Mouse (Mus musculus) liver, postnatal 0 days (tissue): ENCODE data around the gene Sdk1. TPM values are rescaled to one million over a fixed set of nuclear protein-coding genes. Genes with fewer than 3 reads are reported as not detected.

ENCODE experiments used
- ATAC-seq: fragments of 200-750 bp; cut with Nextera tagmentation; 2 replicates; pipeline ENCODE4 v1.8.0; 2017; ENCODE audit warnings: mild to moderate bottlenecking, moderate library complexity
- DNase-seq: peaks from one replicate; pipeline ENCODE4 v3.0.0-alpha.2; 2016
- H3K27ac ChIP-seq: fragments of 300-500 bp; sonication (generic); 2 replicates; pipeline ENCODE4 v1.5.1; 2014; ENCODE audit warnings: antibody characterized with exemption, moderate library complexity, mild to moderate bottlenecking, low read depth
- H3K27me3 ChIP-seq: fragments of 300-500 bp; sonication (generic); 2 replicates; pipeline ENCODE4 v1.6.1; 2014; ENCODE audit warnings: low read length, control low read depth, mixed read lengths; ENCODE audit not compliant: insufficient read depth
- H3K36me3 ChIP-seq: fragments of 300-500 bp; sonication (generic); replicated peaks from 2 replicates; pipeline ENCODE4 v1.6.1; 2014; ENCODE audit warnings: mild to moderate bottlenecking, control low read depth, low read length, moderate library complexity, mixed read lengths; ENCODE audit not compliant: insufficient read depth
- H3K4me1 ChIP-seq: fragments of 300-500 bp; sonication (generic); 2 replicates; pipeline ENCODE4 v1.6.1; 2014; ENCODE audit warnings: antibody characterized with exemption, mild to moderate bottlenecking, control low read depth; ENCODE audit not compliant: insufficient read depth
- H3K4me2 ChIP-seq: fragments of 300-500 bp; sonication (generic); 2 replicates; pipeline ENCODE4 v1.6.1; 2014; ENCODE audit warnings: low read depth, mild to moderate bottlenecking, low read length, moderate library complexity, mixed read lengths
- H3K4me3 ChIP-seq: fragments of 300-500 bp; sonication (generic); 2 replicates; pipeline ENCODE4 v1.5.1; 2014; ENCODE audit warnings: low read depth, low read length
- H3K9ac ChIP-seq: fragments of 300-500 bp; sonication (generic); replicated peaks from 2 replicates; pipeline ENCODE4 v1.6.1; 2014; ENCODE audit warnings: mild to moderate bottlenecking, moderate library complexity
- H3K9me3 ChIP-seq: fragments of 300-500 bp; sonication (generic); 2 replicates; pipeline ENCODE4 v1.6.1; 2016; ENCODE audit warnings: mild to moderate bottlenecking, control low read depth, low read length, mixed read lengths
- CTCF ChIP-seq: sonication (generic); IDR thresholded peaks from 2 replicates; pipeline ENCODE4 v1.5.1; 2016; ENCODE audit warnings: antibody characterized with exemption, low read depth
- EP300 ChIP-seq: IDR thresholded peaks from 2 replicates; pipeline ENCODE4 v1.6.1; 2016; ENCODE audit warnings: antibody characterized with exemption, low read depth, mild to moderate bottlenecking
- WGBS: fragments of 180-500 bp; shearing (Covaris S2); extraction: QIAGEN DNeasy Blood & Tissue Kit; methylation state at CpG from one replicate; pipeline ENCODE4 v1.1.7; 2014; ENCODE audit not compliant: insufficient replicate concordance; 5-methylcytosine and 5-hydroxymethylcytosine counted together
- polyA plus RNA-seq: library from polyadenylated mRNA; unstranded; fragments of >200 nt; fragmentation: Nextera tagmentation; extraction: Ambion mirVana; gene quantifications from 2 replicates; pipeline ENCODE4 v1.2.1, GENCODE M21; 2015

The Sdk1 gene
- polyA plus RNA-seq, 1 experiment from 2014 or later, result 0.06 TPM

DNA sequence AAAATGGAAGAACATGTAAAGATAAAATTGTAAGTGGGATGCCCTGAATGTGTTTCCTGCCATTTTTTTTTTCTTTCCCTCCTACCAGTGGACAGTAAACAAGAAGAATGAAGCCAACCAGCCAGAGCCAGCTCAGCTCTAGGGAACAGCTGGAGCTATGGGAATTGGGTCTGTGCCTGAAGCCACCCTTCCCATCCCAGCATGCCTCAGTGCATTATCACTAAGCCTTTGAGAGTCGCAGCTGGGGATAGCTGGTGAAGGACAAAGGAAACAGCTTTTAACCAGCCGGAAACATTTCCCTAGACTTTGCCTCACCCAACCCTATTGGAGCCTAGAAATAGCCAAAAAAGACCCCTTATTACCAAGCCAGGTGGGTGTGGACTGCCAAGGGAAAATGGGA is 675.7 kb downstream of the Sdk1 start:
- Histone ChIP-seq H3K36me3 (no peaks in the 10 kb centered on the region), H3K27ac (no peak overlapping the region), H3K4me1 (no peaks in the 10 kb centered on the region), H3K4me2 (no peak overlapping the region), H3K9ac (no peak overlapping the region), H3K4me3 (no peak overlapping the region), H3K9me3 (no peaks in the 10 kb centered on the region), H3K27me3 (no peaks in the 10 kb centered on the region)
- no peak for TF ChIP-seq CTCF
- no peak for TF ChIP-seq EP300
- 79% methylated on average over 2 of the region's 2 CpGs for WGBS
- ATAC-seq (no peak), DNase-seq (no peak)

DNA sequence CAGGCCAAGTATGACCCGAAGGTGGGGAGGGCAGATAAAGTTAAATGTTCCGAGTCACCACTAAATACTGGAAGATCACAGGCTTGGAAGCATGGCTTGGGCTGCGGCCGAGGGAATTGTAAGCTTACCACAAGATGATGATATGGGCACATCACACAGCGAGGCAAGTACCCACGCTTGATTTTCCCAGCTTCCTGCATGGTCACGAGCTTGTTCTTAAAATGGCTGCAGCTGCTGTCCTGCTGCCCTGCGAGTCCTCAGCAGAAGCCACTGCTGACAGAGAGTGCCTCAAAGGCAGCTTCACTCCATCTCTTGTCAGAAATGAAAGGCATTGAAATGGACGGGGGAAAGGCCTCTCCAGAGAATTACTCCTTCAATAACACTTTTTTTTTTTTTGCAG is 697.7 kb downstream of the Sdk1 start:
- Histone ChIP-seq H3K27ac (no peak overlapping the region), H3K9me3 (no peaks in the 10 kb centered on the region), H3K4me3 (no peak overlapping the region), H3K27me3 (no peaks in the 10 kb centered on the region), H3K36me3 (no peaks in the 10 kb centered on the region), H3K9ac (no peak overlapping the region), H3K4me1 (no peaks in the 10 kb centered on the region), H3K4me2 (no peak overlapping the region)
- DNase-seq, result no peak
- no peak for TF ChIP-seq CTCF
- WGBS, result 72% methylated on average over 9 of the region's 9 CpGs
- no peak for ATAC-seq

DNA sequence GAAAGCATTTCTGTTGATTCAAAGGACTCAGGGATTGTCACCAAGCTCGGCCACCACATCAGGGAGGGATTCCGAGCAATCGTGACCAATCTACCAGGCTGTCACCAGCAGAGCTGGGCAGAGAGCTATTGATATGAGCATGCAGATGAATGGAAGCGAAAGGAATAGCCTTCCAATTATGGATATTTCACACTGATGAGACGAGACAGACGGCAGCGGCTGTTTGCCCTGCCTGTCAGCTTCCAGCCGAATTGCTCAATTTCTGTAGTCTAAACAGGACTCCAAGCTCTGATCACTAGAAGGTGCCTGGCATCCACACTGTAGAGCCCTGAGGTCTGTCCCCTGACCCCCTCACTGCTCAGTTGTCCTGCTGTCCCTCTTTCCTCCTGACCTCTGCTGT is 699.3 kb downstream of the Sdk1 start:
- TF ChIP-seq EP300, result no peak
- no peak for TF ChIP-seq CTCF
- H3K27ac ChIP-seq, result no peak overlapping the region
- no peaks in the 10 kb centered on the region for H3K27me3 ChIP-seq
- H3K4me3 ChIP-seq, result no peak overlapping the region
- 72% methylated on average over 8 of the region's 8 CpGs for WGBS
- H3K36me3 ChIP-seq, result no peaks in the 10 kb centered on the region
- ATAC-seq, result no peak
- H3K9ac ChIP-seq, result no peak overlapping the region
- no peak for DNase-seq
- no peak overlapping the region for H3K4me2 ChIP-seq
- no peaks in the 10 kb centered on the region for H3K9me3 ChIP-seq
- no peaks in the 10 kb centered on the region for H3K4me1 ChIP-seq

DNA sequence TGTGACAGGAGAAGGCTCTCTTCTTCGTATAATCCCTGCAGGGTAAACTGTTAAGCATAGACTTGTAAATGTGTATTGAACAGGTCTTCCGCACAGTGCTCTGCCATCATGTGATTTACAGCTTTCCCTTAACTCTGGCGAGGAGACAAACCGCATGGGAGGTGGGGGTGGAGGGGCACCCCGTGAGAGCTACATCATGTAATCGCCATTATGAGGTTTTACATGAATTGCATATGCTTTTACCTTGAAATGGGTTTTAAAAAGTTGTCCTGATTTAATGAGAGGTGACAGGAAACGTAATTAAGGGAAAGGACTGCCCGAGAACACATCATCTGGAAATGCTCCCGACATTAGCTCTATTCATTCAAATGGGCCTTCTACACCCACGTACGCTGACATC is 709.5 kb downstream of the Sdk1 start:
- 77% methylated on average over 11 of the region's 11 CpGs for WGBS
- Histone ChIP-seq H3K27ac (no peak overlapping the region), H3K4me2 (no peak overlapping the region), H3K9ac (no peak overlapping the region), H3K27me3 (no peaks in the 10 kb centered on the region), H3K4me1 (no peaks in the 10 kb centered on the region), H3K4me3 (no peak overlapping the region), H3K9me3 (no peaks in the 10 kb centered on the region), H3K36me3 (no peaks in the 10 kb centered on the region)
- TF ChIP-seq CTCF (no peak), EP300 (no peak)
- DNase-seq (no peak), ATAC-seq (no peak)

DNA sequence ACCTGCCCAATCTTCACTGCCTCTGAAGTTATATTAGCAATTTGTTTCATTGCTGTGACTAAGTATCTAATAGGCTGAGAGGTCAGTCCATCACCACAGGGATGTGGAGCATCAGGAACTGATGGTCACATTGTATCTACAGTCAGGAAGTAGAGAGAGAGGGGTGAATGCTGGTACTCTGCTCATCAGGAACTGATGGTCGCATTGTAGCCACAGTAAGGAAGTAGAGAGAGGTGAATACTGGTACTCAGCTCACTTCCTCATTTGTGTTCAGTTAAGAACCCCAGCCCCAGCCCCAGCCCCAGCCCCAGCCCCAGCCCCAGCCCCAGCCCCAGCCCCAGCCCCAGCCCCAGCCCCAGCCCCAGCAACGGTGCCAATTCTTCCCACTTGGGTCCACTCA is 711.0 kb downstream of the Sdk1 start:
- H3K4me3 ChIP-seq, result no peak overlapping the region
- H3K27ac ChIP-seq, result no peak overlapping the region
- no peaks in the 10 kb centered on the region for H3K27me3 ChIP-seq
- TF ChIP-seq CTCF (no peak), EP300 (no peak)
- WGBS, result 38% methylated on average over 2 of the region's 2 CpGs
- H3K4me1 ChIP-seq, result no peaks in the 10 kb centered on the region
- H3K9ac ChIP-seq, result no peak overlapping the region
- no peaks in the 10 kb centered on the region for H3K36me3 ChIP-seq
- DNase-seq, result no peak
- no peaks in the 10 kb centered on the region for H3K9me3 ChIP-seq
- H3K4me2 ChIP-seq, result no peak overlapping the region
- no peak for ATAC-seq

DNA sequence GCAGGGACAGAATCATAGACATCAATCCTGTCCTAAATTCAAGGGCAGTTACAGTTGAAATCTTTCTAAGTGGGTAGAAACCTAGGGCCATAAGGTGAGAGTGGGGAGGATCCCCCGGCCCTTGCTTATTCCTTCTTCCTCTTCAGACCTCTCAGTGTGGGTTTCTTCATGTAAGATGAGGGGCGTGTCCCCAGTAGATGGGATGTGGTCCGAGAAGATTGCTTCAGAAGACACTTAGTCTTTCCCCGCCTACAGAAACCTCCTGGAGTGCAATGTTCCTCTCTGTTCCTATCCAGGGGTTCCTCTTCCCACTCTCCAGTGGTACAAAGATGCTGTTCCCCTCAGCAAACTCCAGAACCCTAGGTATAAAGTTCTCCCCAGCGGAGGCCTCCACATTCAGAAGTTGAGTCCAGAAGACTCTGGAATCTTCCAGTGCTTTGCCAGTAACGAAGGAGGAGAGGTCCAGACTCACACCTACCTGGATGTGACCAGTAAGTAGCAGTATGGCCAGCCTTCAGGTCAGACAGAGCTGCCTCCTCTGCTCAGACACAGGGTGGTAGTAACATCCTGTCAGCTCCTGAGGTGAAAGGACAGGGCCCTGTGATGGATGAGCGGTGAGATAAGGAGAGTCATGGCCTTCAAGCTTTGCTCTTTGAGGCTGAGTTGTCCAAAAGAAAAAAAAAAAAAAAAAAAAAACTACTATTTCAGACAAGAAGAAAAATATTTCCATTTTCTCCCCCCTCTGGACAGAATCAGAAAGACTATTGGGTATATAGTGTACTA is 711.6 kb downstream of the Sdk1 start:
- Histone ChIP-seq H3K27me3 (no peaks in the 10 kb centered on the region), H3K4me3 (no peak overlapping the region), H3K4me1 (no peaks in the 10 kb centered on the region), H3K4me2 (no peak overlapping the region), H3K27ac (no peak overlapping the region), H3K36me3 (no peaks in the 10 kb centered on the region), H3K9ac (no peak overlapping the region), H3K9me3 (no peaks in the 10 kb centered on the region)
- 69% methylated on average over 7 of the region's 7 CpGs for WGBS
- ATAC-seq, result no peak
- no peak for TF ChIP-seq CTCF
- no peak for TF ChIP-seq EP300
- DNase-seq, result no peak

DNA sequence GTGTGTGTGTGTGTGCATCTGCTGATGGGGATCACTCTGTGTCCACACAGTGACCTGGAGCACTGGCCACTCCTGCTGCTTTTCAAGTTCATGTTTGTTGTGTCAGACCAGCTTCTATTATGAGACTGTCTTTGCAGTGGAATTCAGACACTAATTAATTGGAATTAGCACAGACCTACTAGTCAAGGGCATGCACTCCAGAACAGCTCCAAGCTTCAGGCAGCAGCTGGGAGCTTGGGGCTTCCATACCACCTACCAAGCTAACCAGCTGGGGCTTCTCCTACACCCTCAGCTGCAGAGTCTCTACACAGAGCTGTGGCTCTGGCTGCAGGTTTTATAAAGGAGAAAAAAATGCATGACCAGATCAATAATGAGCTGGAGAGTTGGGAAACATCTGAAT is 729.8 kb downstream of the Sdk1 start:
- H3K4me2 ChIP-seq, result no peak overlapping the region
- no peaks in the 10 kb centered on the region for H3K27me3 ChIP-seq
- no peak overlapping the region for H3K9ac ChIP-seq
- no peak overlapping the region for H3K4me3 ChIP-seq
- TF ChIP-seq EP300 (no peak), CTCF (no peak)
- no peaks in the 10 kb centered on the region for H3K9me3 ChIP-seq
- no peak overlapping the region for H3K27ac ChIP-seq
- H3K36me3 ChIP-seq, result no peaks in the 10 kb centered on the region
- ATAC-seq (no peak), DNase-seq (no peak)
- no peaks in the 10 kb centered on the region for H3K4me1 ChIP-seq
